Mouse (Mus musculus): ENCODE results near the gene Trio. TPM values are rescaled to one million over a fixed set of nuclear protein-coding genes. Genes with fewer than 3 reads are reported as not detected.

Gene Trio
- 39.8 and 47.5 TPM in 2 replicates for polyA plus RNA-seq (2012; rRNA removed)

- peak; percentile 97 for DNase-seq
- Histone ChIP-seq H3K4me3 (replicated peaks; ENCODE audit: extremely low read depth, low read depth, low read length) (peak within 1 kb of the TSS; percentile 88), H3K4me1 (ENCODE audit: control insufficient read depth, insufficient read depth, low read length) (peaks cover 6% of the 10 kb centered on the region; the same call in 1 of the 2 replicates)
- TF ChIP-seq CTCF (IDR thresholded peaks at IDR 0.05; ENCODE audit: insufficient read depth, low read length) (no peak), POLR2A (IDR thresholded peaks at IDR 0.05; ENCODE audit: borderline replicate concordance, extremely low read depth, low read depth, low read length) (peak; percentile 41; the same call in 1 of the 2 replicates)
- WGBS, result 4% methylated on average over 90 of the region's 94 CpGs
These were observed at the start of gene Trio for GRCm38 (mm10) chr15:28025447-28026166. Trio (minus strand) TSS chr15:28025848.

GRCm38 (mm10) chr15:28074416-28074970 lies 48.8 kb upstream of the Trio start:
- DNase-seq, result no peak
- no peaks in the 10 kb centered on the region for H3K4me1 ChIP-seq (ENCODE audit: control insufficient read depth, insufficient read depth, low read length)
- TF ChIP-seq POLR2A (IDR thresholded peaks at IDR 0.05; ENCODE audit: borderline replicate concordance, extremely low read depth, low read depth, low read length) (no peak), CTCF (IDR thresholded peaks at IDR 0.05; ENCODE audit: insufficient read depth, low read length) (no peak)
- 76% methylated on average over 4 of the region's 4 CpGs for WGBS
- no peak overlapping the region for H3K4me3 ChIP-seq (replicated peaks; ENCODE audit: extremely low read depth, low read depth, low read length)

GRCm38 (mm10) chr15:28071601-28072000 lies 46.0 kb upstream of the Trio start:
- DNase-seq, result no peak
- Histone ChIP-seq H3K4me1 (ENCODE audit: control insufficient read depth, insufficient read depth, low read length) (no peaks in the 10 kb centered on the region), H3K4me3 (replicated peaks; ENCODE audit: extremely low read depth, low read depth, low read length) (no peak overlapping the region)
- 57% methylated on average over 7 of the region's 7 CpGs for WGBS
- no peak for TF ChIP-seq CTCF (IDR thresholded peaks at IDR 0.05; ENCODE audit: insufficient read depth, low read length)
- no peak for TF ChIP-seq POLR2A (IDR thresholded peaks at IDR 0.05; ENCODE audit: borderline replicate concordance, extremely low read depth, low read depth, low read length)

- H3K4me1 ChIP-seq (ENCODE audit: control insufficient read depth, insufficient read depth, low read length), result no peaks in the 10 kb centered on the region
- TF ChIP-seq POLR2A (IDR thresholded peaks at IDR 0.05; ENCODE audit: borderline replicate concordance, extremely low read depth, low read depth, low read length) (no peak), CTCF (IDR thresholded peaks at IDR 0.05; ENCODE audit: insufficient read depth, low read length) (no peak)
- H3K4me3 ChIP-seq (replicated peaks; ENCODE audit: extremely low read depth, low read depth, low read length), result no peak overlapping the region
- DNase-seq, result no peak
- 7% methylated on average over 12 of the region's 12 CpGs for WGBS
These were observed 45.2 kb upstream of the Trio start for GRCm38 (mm10) chr15:28070771-28071419.

- WGBS, result 77% methylated on average over 5 of the region's 5 CpGs
- Histone ChIP-seq H3K4me1 (ENCODE audit: control insufficient read depth, insufficient read depth, low read length) (no peaks in the 10 kb centered on the region), H3K4me3 (replicated peaks; ENCODE audit: extremely low read depth, low read depth, low read length) (no peak overlapping the region)
- TF ChIP-seq POLR2A (IDR thresholded peaks at IDR 0.05; ENCODE audit: borderline replicate concordance, extremely low read depth, low read depth, low read length) (no peak), CTCF (IDR thresholded peaks at IDR 0.05; ENCODE audit: insufficient read depth, low read length) (no peak)
- DNase-seq, result no peak
These were observed 44.6 kb upstream of the Trio start for GRCm38 (mm10) chr15:28070221-28070620.

GRCm38 (mm10) chr15:28067373-28067772 lies 41.7 kb upstream of the Trio start:
- no peak for DNase-seq
- H3K4me1 ChIP-seq (ENCODE audit: control insufficient read depth, insufficient read depth, low read length), result no peaks in the 10 kb centered on the region
- no peak overlapping the region for H3K4me3 ChIP-seq (replicated peaks; ENCODE audit: extremely low read depth, low read depth, low read length)
- no peak for TF ChIP-seq POLR2A (IDR thresholded peaks at IDR 0.05; ENCODE audit: borderline replicate concordance, extremely low read depth, low read depth, low read length)
- no peak for TF ChIP-seq CTCF (IDR thresholded peaks at IDR 0.05; ENCODE audit: insufficient read depth, low read length)

- Histone ChIP-seq H3K4me3 (replicated peaks; ENCODE audit: extremely low read depth, low read depth, low read length) (no peak overlapping the region), H3K4me1 (ENCODE audit: control insufficient read depth, insufficient read depth, low read length) (no peaks in the 10 kb centered on the region)
- WGBS, result 59% methylated on average over 2 of the region's 2 CpGs
- no peak for DNase-seq
- no peak for TF ChIP-seq POLR2A (IDR thresholded peaks at IDR 0.05; ENCODE audit: borderline replicate concordance, extremely low read depth, low read depth, low read length)
- TF ChIP-seq CTCF (IDR thresholded peaks at IDR 0.05; ENCODE audit: insufficient read depth, low read length), result no peak
These were observed 40.8 kb upstream of the Trio start for GRCm38 (mm10) chr15:28066468-28066867.

GRCm38 (mm10) chr15:28065572-28065971 lies 39.9 kb upstream of the Trio start:
- no peak for TF ChIP-seq CTCF (IDR thresholded peaks at IDR 0.05; ENCODE audit: insufficient read depth, low read length)
- no peak for TF ChIP-seq POLR2A (IDR thresholded peaks at IDR 0.05; ENCODE audit: borderline replicate concordance, extremely low read depth, low read depth, low read length)
- no peak overlapping the region for H3K4me3 ChIP-seq (replicated peaks; ENCODE audit: extremely low read depth, low read depth, low read length)
- no peak for DNase-seq
- WGBS, result 65% methylated on average over 5 of the region's 5 CpGs
- no peaks in the 10 kb centered on the region for H3K4me1 ChIP-seq (ENCODE audit: control insufficient read depth, insufficient read depth, low read length)

- 36% methylated on average over 1 of the region's 1 CpGs for WGBS
- Histone ChIP-seq H3K4me1 (ENCODE audit: control insufficient read depth, insufficient read depth, low read length) (no peaks in the 10 kb centered on the region), H3K4me3 (replicated peaks; ENCODE audit: extremely low read depth, low read depth, low read length) (no peak overlapping the region)
- no peak for TF ChIP-seq CTCF (IDR thresholded peaks at IDR 0.05; ENCODE audit: insufficient read depth, low read length)
- no peak for TF ChIP-seq POLR2A (IDR thresholded peaks at IDR 0.05; ENCODE audit: borderline replicate concordance, extremely low read depth, low read depth, low read length)
- DNase-seq, result no peak
These were observed 39.1 kb upstream of the Trio start for GRCm38 (mm10) chr15:28064733-28065088.
